Mouse (Mus musculus) gastrocnemius, adult 18-20 months (tissue): Measurements from ENCODE around the gene Adam22. TPM values are rescaled to one million over a fixed set of nuclear protein-coding genes. Genes with fewer than 3 reads are reported as not detected.

ENCODE experiments used
- DNase-seq: peaks from one replicate; pipeline ENCODE4 v3.0.0; 2021; ENCODE audit warnings: low spot score
- total RNA-seq, 2 experiments: library from RNA; stranded (reverse); gene quantifications; 2 replicates each; pipeline ENCODE4 v1.2.3; 2021

Gene Adam22
- total RNA-seq, 2 experiments from 2014 or later, result 2.4 to 3.3 TPM

DNA sequence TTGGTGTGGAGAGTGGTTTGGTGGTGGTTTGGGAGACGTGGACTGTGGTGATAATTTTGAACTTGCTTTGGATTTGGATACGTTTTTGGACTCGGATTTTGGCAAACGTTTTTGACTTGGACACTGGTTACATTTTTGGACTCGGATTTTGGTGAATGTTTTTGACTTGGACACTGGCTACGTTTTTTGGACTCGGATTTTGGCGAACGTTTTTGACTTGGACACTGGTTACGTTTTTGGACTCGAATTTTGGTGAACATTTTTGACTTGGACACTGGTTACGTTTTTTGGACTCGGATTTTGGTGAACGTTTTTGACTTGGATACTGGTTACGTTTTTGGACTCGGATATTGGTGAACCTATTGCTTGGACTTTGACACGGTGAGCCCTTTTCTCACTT lies 189.8 kb downstream of the Adam22 start:
- no peak for DNase-seq

DNA sequence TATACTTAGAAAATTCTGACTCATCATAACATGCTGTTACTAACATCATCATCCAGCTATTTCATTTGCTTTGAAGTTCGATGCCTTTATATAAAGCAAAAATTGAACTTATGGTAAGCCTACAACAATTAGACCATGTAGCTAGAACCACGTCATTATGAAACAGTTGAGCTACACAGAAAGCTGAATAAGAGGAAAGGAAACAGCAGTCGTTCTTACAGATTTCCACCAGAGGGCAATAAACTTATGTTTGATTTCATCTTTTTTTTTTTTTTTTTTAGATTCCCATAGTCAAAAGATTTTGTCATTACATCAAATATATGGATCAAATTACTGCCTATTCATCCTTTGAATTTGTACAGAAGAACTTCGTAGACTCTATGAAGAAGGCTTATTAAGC lies 203.2 kb downstream of the Adam22 start:
- DNase-seq, result no peak

DNA sequence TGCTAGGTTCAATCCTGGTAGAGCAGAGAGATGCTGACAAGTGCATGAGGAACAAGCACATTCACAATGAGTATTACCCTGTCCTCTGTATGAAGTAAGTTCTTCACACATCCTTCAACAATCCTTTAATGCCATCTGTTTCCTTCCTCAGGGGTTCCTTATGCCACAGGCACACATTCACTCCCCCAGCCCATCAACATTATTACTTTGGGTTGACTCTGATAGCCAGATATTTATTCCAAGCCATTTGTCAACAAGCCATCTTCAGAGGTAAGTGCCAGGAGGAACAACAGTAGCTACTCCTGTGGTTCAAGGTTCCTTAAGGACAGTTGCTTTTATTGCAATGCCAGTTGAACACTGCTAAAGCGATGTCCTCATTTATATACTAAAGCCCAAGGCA lies 216.3 kb downstream of the Adam22 start:
- no peak for DNase-seq

DNA sequence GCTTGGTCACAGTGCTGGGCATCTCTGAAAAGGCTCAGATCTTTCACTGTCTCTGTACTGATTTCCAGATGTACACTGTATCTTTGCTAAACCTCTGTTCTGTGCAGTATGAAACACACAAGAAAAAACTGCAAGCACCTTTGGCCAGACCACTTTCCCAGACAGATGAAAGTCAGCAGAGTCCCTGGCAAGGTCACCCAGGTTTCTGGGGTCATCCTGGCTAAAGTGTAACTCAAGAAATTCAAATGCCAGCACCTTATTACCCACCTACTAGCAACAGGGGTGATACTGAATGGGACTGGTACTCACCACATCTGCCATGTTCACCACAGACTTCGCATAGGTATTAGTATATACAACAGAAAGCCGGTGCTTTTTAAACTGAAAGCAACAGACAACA lies 221.8 kb downstream of the Adam22 start:
- no peak for DNase-seq

DNA sequence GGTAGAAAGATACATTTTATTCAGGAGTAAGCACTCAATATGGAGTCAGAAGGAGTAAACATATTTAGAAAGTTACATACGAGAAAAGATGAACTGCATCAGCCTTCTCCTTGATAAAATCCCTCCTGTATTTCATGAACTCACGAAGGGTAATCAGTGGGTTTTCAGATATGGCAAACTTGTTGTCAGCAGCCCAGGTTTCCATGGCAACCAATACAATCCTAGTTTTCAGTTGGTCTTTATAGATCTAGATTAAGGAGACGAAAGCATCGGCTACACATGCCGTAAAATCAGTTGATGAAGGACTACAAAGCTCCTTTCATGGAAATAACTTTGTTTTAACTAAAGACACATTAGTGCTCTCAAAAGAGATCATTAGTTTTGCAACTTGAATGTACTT lies 222.5 kb downstream of the Adam22 start:
- no peak for DNase-seq

DNA sequence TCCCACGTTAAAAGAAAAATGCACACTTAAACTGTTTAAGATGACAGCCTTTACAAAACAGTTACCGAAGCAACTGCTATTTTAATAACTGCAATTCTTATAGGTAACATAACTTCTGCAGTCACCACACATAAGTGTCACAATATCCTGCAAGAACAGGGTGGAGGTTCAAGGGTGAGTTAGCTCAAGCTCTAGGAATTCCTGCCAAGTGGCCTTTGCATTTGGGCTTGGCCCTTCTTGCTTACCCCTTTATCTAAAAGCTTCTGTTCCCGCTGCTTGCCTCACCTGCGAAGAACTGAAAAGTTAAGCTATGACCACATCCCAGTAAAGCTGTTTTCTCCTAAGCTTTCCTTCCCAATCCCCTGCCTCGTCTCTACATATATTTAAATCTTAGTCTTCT lies 235.4 kb downstream of the Adam22 start:
- no peak for DNase-seq

DNA sequence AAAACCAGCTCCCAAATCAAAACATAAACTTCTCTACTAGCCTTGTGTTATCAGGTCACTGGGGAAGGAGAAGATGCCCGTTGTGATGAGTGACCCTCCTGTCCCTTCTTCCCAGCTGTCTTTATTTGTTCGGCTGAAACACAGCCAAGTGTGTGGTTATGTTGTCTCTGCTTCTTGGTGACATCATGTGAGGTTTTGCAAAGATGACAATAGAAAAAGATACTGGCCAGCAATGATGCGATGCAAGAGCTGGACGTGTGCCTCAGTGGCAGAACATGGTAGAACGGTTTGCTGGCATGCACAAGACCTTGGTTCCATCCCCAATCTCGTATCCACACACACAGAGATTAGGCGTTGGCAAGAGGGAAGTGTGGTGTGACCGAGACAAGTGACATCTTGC lies 236.0 kb downstream of the Adam22 start:
- DNase-seq, result no peak

DNA sequence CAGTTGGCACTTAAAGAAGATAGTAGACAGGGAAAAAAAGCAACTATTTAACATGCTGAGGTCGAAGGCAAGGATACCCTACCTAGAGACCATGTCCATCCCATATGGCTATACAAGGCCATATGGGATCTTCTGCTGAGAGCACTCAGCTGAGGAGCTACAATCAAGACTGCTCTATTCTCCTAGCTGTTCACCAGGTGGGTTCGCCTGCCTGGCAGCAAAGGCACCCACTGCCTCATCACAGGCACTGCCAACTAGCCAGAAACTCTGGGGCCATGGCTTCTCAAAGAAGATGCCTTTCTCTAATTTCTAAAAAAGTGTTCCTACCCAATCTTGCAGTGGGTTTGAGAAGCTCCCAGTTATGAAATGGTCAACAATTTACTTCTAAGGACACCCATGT lies 238.2 kb downstream of the Adam22 start:
- no peak for DNase-seq

DNA sequence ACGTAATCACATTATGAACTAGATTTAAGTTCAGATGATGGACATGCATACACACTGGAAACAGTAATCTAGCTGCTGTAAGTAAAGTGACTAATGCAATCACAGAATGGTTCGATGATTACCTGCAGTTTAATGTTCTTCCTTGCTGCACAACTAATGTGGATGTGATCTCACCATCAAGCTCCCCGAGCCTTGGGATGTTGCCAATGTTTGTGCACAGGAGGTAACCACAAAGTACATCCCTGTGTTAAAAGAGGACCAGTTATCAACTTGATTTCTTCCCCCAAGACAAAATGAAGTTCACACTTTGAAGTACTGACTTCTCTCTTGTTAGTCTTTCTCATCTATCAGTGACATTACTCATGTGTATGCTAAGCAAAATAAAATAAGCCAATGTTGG lies 247.0 kb downstream of the Adam22 start:
- no peak for DNase-seq

DNA sequence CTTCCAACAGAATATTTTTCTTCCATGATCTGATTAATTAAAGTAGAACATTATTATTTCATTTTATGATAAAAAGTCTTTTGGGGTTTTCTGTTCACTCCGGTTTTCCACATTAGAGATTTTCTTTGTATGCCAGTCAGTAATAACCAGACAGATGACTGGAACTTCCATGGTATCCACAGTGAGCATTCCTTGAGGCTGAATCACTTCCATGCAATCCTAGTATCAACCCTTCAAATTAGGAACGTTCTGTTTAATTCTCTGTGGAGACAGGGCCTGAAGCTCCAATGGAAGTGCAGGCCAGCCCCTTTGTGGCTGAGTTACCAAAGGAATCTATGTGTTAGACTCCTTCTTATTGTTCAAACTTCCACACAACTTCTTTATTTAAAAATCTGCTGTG lies 247.9 kb downstream of the Adam22 start:
- no peak for DNase-seq

DNA sequence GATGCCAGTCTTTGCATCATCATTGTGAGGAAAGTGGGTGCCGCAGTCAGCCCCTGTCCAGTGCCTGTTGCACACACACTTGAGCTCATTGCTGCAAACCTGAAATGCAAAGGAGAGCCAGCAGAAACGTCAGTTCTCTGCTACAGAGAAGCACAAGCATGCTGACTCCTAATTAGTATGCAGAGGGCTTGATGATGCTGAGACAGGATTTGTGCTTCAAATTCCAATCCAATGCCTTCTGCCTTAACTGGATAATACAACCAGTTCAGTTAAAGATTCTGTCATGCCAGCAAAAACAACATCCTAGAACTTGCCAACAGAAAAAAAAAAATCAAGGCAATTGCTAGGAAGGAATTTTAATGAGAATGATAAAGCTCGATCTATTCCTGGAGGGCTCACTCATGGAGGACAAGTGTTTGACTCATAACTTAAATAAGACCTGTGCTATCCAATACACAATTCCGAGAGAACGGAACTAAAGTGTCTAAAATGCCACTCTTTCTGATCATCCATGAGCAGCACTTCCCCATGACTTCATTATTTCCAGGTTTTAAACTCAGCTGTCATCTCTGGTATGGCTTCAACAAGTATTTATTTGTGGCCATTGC lies 251.3 kb downstream of the Adam22 start:
- no peak for DNase-seq

DNA sequence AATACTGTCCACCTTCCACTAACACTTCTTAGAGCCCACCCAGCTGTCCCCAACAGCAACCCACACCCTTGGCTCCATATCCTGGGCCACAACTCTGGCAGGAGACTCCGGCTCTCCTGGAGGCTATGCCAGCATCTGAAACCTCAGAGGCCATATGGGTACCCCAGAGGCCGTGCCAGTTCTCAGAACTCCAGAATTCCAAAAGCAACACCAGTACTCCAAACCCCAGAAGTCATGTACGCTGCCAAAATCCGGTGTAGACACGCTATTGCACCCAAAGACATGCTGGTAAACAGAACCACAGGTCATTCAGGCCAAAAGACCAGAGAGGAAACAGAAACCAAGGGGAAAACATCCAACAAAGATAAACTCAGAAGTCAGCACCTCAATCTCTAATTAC lies 255.7 kb downstream of the Adam22 start:
- no peak for DNase-seq

DNA sequence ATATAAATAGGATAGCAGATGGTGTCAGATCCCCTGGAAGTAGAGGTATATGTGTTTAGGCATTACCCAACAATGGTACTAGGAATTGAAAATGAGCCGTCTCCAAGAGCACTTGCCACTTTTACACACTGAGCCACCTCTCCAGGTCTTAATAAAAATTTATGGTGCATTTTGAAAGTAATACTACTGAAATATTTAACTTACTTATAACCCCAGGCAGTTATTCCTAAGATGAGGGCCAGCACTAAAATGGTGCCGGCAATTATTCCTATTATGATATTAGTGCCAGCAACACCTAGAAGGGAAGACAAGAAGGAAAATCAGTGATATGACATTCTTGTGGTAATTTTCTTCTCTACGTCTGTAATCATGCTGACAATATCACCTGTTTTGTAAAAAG lies 256.3 kb downstream of the Adam22 start:
- DNase-seq, result no peak

DNA sequence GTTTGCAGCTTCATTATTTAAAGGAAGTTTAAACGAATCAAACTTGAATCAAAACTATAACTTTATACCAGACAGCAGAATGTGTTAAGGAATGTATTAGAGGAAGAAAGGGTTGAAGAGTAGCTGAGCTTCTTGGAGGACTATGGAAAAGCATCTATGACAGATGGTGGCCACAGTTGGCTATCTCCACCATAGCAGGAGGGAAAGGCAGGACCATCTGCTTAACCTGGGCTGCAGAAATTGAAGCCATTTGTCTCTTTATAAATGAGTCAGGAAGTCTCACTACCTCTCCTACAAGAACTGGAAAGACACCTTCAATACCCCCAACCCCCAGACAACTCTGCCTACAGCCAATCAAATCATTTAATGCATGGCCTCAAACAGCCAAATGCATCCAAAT lies 272.3 kb downstream of the Adam22 start:
- DNase-seq, result no peak

DNA sequence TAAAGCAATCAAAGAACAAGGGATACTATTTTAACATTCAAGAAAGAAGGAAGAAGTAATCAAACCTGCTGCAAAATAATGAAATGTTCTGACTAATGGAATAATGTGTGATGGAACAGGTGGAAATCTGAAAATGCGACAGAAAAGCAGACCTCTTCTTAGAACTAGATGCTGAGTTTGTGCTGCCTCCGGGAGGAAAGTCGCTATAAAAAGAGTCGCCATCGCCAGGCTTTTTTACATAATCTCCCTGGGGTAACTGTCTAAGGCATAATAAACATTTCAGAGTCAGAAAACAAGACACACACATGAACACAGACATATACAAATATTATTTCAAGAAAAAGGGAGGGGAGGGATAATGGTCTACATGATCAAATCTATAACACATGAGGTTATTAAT lies 273.0 kb downstream of the Adam22 start:
- no peak for DNase-seq

DNA sequence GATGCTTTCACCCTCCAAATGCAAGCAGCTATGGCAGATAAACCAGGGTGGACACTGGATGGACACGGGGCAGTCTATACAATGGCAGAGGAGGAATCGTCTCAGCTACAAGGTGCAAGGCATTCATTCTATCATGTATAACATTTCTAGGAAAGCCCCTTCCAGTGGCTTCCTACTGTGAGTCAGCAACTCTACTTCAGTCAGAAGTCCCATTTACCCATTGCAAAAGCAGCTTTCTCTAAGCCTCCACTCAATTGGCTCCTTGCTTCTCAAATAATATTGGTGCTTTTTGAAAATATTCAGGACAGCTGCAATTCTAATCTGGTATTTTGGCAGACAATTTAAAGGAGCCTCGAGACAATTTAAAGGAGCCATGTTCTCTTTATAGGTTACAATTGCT lies 279.8 kb downstream of the Adam22 start:
- no peak for DNase-seq

DNA sequence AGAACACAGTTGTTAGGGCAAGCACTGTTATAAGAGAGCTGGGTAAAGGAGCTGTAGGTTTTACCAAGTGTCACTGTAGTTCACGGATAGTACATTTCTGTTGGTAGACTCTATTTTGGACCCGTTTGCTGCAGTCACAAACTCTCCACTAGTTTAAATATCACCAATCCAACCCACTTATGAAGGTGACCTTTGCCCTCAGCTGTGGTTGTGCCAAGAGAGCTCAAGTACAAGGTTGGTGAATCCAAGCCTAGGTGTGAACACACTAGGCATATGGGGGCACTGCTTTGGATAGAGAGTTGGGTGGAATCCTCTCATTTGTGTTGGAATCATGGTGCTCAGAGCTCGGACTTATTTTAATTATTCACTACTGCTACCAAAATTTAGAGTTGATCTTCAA lies 282.3 kb downstream of the Adam22 start:
- no peak for DNase-seq

DNA sequence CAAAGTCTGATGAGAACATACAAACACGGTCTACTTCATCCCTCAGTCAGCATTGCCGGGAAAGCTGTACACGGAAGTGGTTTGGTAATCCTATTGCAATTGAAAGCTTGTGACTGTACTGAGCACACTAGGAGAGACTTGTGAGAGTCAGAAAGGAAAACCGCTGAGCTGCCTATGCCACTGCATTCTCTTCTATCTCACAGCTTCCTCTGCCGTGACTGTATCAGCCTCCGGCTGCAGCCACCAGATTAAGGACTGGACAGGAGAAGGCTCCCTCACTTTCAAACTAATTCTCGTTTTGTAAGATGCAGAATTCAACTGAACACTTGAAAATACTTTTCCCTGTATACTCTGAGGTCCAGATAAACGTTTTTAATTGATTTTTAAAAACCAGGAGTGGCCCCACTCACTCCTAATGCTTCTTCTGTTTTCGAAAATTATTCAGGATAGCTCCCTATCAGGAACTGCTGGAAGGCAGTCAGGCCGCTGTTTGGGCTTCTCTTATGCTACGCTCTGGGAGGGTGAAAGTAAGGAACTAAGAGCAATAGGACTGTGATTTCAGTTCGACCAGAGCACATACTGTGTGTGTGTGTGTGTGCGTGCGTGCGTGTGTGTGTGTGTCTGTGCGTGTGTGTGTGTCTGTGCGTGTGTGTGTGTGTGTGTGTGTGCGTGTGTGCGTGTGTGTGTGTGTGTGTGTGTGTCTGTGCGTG lies 285.0 kb downstream of the Adam22 start:
- no peak for DNase-seq

DNA sequence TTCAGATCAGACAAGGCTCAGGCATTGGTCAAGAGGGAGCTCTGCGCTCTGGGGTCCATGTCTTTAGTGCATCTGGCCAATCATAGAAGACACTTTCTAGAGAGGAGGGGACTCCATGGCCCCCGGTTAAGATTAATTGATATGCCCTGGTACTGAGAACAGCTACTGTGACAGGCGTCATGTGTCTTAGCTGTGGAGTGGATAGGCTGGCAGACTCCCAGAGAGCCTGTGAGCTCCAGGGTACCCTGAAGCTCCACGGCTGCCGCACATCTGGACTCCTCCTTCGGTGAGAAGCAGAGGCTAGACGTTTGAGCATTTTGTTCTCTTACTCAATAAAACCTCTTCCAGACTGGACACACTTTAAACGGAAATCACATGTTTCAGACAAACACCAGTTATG lies 290.5 kb downstream of the Adam22 start:
- no peak for DNase-seq

DNA sequence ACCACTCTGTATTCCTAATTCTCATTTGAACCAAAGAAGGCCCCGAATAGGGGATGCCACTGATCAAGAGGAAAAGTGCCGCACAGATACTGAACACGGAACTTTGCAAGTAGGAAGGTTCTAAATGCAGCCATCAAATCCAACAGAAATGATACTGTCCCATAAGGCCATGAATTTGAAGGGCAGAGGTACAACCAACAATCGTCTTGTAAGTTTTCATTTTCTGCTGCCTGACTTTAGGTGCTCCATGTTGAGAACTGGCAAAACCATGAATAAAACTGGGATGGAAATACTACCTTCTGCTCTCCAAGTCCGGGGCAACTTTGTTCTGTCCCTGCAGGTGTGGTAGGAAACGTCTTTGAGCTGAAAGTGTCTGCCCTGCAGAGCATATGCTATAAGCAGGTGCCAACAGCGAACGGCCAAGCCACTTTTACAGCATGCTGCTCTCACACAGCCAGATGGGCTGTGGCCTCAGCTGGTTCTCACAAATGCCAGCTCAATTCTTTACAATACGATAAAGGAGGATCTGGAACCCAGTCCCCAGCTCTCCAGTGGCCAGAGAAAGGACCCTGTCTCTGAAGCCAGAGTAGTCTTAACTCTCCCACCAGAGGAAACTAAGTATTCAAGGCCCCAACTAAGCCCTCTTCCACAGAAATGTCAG lies 293.9 kb downstream of the Adam22 start:
- no peak for DNase-seq

DNA sequence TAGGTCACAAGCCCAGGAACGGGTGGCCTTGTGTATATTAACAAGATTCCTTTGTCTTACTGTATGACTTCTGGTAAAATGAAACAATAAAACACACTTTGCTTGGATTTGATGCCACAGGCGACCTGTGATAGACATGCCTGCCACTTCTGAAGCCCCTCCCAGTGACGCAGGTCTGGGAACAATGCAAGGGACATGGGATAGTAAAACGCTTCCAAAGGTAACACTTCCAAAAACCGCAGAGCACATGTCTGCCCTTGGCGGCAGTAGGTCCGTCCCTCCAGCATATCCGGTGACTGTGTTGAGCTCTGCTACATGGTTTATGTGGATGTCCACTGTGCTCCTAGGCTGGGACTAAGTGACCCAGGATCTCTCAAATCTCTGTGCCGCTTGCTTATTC lies 294.6 kb downstream of the Adam22 start:
- no peak for DNase-seq

DNA sequence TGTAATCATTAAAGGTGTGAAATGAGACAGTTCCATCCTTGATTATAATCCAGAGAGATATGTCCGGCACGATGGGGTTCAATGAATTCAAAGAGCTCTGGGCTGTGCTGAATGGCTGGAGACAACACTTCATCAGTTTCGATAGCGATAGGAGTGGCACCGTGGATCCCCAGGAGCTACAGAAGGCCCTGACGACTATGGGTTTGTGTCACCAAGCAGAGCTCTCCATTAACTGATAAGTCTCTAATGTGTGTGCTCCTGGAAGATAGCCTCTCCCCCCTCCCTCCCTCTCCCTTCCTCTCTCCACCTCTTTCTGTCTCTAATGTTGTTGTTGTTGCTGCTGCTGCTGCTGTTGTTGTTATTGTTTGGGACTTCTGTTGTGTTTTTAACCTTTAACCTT lies 304.8 kb downstream of the Adam22 start:
- no peak for DNase-seq

DNA sequence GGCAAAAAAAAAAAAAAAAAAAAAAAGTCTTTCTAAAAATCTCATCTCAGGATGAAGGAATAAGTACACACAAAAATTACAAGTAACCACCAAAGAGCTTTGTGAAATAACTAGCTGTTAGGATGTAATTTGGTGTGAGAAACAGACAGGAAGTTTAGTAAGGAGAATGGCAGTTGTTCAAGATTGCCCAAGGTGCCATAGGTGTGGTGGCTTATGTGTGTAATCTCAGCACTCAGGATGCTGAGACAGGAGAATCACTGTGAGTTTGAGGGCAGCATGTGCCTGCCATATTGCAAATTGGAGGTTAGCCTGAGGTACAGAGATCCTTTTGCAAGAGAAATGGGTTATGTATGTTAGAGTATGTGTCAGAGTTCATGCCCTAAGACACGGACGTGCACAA lies 305.5 kb downstream of the Adam22 start:
- DNase-seq, result no peak
